Mouse (Mus musculus): ENCODE data around the gene Cd96. TPM values are rescaled to one million over a fixed set of nuclear protein-coding genes. Genes with fewer than 3 reads are reported as not detected.

The Cd96 gene
- polyA plus RNA-seq (2017; shearing (Covaris generic)) = 247 TPM

DNA sequence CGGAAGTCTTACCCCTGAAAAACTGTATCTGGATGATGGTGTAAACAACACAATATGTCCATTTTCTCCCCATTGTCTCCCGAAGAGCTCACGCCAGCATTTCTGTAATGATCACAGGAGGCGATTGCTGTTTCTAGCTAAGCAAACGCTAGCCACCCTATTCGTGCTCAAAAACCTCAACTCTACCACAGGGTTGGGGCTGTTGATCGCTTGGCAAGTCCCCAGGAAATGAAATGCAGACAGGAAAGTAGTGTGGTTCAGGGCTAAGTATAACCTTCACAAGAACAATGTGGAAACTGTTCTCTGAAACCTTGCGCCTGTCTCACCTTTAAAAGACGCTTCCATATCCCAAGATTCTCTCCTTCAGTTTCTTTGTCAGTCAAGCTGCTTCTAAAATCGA is at the start of gene Cd96:
Cd96 (minus strand) TSS at position 232 of the 400 bp plus-strand sequence.

DNA sequence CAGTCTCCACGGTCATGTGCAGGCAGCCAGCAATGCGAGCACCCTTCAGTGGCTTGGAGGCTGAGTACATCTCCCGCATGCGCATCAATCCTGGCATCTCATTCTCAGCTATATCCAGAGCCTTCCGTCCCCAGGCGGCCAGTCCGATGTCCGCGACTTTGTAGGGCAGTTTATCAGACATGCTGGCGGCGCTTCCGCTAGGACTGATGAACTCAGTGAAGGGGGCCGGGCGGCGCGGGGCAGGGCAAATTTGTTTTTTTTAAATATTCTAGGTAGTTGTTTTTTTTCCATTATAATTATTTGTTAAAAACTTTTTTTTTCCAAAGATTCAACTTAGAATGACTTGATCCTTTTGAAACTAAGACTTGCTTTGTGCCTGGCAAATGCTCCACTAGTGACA is 34.8 kb upstream of the Cd96 start, which contains the start of gene Gm4737:
Gm4737 (minus strand) TSS at position 246 of the 400 bp plus-strand sequence.

DNA sequence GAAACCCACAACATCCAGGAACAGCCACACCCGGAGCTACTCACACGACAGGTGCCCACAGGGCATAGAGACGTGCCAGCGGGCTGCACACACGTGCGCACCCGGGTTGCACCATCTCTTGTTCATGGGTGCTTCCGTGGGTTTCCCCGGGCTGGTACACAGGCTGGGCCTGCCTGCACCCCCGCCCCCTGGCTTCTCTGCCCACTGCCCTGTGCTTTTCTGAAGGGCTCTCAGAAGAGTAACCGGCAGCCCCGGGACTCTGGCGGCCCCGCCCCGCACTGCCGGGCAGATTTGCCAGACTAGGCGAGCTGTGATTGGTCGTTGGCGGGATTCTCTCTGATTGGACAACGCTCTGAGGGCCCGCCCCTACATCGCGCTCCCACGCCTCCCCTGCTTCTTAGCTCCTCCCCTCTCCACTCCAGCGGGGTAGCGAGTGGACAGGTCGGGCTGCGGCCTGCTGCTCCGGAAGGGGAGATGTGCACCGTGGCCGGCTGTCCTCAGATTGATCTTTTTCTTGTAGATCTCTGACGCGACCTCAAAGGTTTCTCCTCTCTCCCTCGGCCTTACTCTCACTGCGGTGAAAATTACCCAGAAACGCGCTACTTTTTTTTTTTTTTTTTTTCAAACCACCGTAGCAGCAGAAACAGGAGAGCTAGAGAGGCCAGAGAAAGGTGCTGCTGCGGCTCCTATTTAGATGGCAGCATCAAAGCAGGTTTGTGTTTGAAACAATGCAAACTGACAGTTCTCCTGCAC is 109.7 kb downstream of the Cd96 start, which contains the start of gene Plcxd2:
Plcxd2 (minus strand) TSS at position 66 of the 753 bp plus-strand sequence.

Other genes starting within 250 kb of the Cd96 start
- 0.20 TPM for gene Phldb2, start 166.7 kb downstream of the Cd96 start, polyA plus RNA-seq (2017; shearing (Covaris generic))
- 19.2 TPM for gene Plcxd2, start 110.0 kb downstream of the Cd96 start, polyA plus RNA-seq (2017; shearing (Covaris generic))
- gene Gm4737, start 34.8 kb upstream of the Cd96 start, polyA plus RNA-seq (2017; shearing (Covaris generic)) = 10.0 TPM